Mouse (Mus musculus): ENCODE measurements around the gene Fam241a.

The Fam241a gene

GRCm38 (mm10) chr3:127835594-127835993, 60.5 kb downstream of the Fam241a start:
- DNase-seq, result no peak

- no peak for DNase-seq
These were observed 62.1 kb downstream of the Fam241a start for GRCm38 (mm10) chr3:127834040-127834439.

- DNase-seq, result no peak
These were observed 65.0 kb downstream of the Fam241a start for GRCm38 (mm10) chr3:127831079-127831478.

GRCm38 (mm10) chr3:127830183-127830582, 65.9 kb downstream of the Fam241a start:
- no peak for DNase-seq

- DNase-seq, result no peak
These were observed 69.0 kb downstream of the Fam241a start for GRCm38 (mm10) chr3:127827123-127827522.

GRCm38 (mm10) chr3:127826503-127826902, 69.6 kb downstream of the Fam241a start:
- no peak for DNase-seq

GRCm38 (mm10) chr3:127823886-127824863, 71.9 kb downstream of the Fam241a start:
- DNase-seq, result no peak

GRCm38 (mm10) chr3:127821209-127821608, 74.9 kb downstream of the Fam241a start:
- DNase-seq, result no peak

- no peak for DNase-seq
These were observed 75.7 kb downstream of the Fam241a start for GRCm38 (mm10) chr3:127820400-127820799.

Measured in cerebellum, postnatal 10 days (tissue).